In the genomic region with DNA sequence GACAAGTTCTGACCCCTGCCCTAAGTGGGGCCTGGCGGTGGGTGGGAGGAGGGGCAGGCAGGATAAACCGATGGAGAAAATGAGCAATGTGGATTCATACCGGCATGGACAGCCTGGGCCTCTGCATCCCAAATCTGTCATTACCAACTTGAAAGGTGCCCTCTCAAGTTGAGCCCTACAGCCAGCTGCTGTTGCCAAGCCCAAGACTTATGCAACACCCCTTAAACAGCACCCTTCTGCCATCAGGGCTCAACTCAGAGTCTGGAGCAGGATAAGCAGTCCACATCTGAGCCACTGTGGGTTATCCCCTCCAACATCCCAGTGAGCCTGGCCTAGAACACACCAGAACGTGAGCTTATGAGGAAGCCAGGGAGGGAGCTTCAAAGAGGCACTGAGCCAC, we compare ENCODE assay signal across 20 mouse cellular contexts. TPM values are rescaled to one million over a fixed set of nuclear protein-coding genes. Genes with fewer than 3 reads are reported as not detected.
"Had no signal": no experiment of that assay in that cellular context is flagged by ENCODE, and none has a peak within 500 bp of the region (broad histone marks: within the 10 kb centered on the region; RNA-seq: fewer than 3 reads in every experiment).

No protein-coding gene starts in this region.

- H3K4me3 ChIP-seq: layer of hippocampus, adult 2 months; liver, embryonic 13.5 days had no signal

- DNase-seq: layer of hippocampus, adult 9-11 months; liver, embryonic 13.5 days; lung, adult 2 months; lung, postnatal 14 days; lung, postnatal 4 days; midbrain, embryonic 14.5 days; thymus, adult 2 months; thymus, postnatal 14 days; thymus, postnatal 4 days had no signal

- H3K27ac ChIP-seq: kidney, postnatal 0 days; layer of hippocampus, adult 2 months; liver, embryonic 13.5 days; stomach, postnatal 0 days had no signal

RNA-seq across cellular contexts. Expression of gene Lrrc3, which starts 11.0 kb away (rescaled TPM):
- total RNA-seq: megakaryocyte progenitor cell, adult 5-6 weeks; megakaryocyte-erythroid progenitor cell, adult 5-6 weeks had no signal

RNA-seq across cellular contexts. Expression of gene Gm3285, which starts 51.5 kb away (rescaled TPM):
- total RNA-seq: layer of hippocampus, adult 2 months; layer of hippocampus, postnatal 25 days; left cerebral cortex, adult 18-20 months; left cerebral cortex, postnatal 10 days; left cerebral cortex, postnatal 36 days; liver, adult 2 months; megakaryocyte progenitor cell, adult 5-6 weeks; megakaryocyte-erythroid progenitor cell, adult 5-6 weeks; midbrain, postnatal 0 days had no signal
